ENCODE assay signal across 11 mouse cellular contexts in the genomic region with DNA sequence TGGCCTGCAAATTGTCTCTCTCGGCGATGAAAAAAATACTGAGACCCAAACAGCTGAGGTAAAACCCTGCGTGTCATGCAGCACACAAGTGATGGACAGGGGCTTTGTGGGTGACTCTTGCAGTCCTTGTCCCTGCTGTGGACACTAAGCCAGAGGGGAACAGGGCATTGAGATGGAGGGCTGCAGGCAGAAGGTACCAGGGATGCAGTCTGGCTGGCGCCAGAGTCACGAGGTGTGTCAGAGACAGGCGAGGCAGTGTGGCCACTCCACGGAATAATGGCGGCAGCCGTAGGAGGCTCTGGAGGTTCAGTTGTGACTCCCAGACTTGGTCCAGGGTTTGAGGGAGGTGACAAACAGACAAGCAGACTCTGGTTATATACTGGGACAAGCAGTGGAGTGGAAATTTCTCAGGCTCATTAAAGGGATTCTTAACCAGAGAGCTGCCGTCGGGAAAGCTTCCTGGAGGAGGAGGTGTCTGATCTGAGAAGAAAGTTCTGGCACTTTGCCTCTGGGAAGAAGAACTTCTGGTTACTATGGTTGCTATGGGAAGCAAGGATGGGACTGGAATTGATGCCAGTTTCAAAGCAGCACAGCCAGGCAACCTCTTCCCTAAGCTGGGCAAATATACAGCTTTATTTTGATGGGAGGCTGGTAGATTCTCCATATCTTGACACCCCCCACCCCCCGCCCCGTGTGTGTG.
DNase-seq lines count a peak whose midpoint lies in the region; ATAC-seq and TF ChIP-seq lines count a peak whose summit lies in the region.
"Had no signal": no experiment of that assay in that cellular context is flagged by ENCODE, and none has a peak within 500 bp of the region (broad histone marks: within the 10 kb centered on the region; RNA-seq: fewer than 3 reads in every experiment).

No protein-coding gene starts in this region.

- TF ChIP-seq CTCF in gastrocnemius, adult 2 months (IDR thresholded peaks at IDR 0.05), result no peak

- 0 out of 2 replicates have a peak overlapping the region, but pooled peaks have one; percentile 10 for H3K9ac ChIP-seq in embryonic facial prominence, embryonic 11.5 days (replicated peaks; ENCODE audit: low read length)
- no peak overlapping the region for H3K9ac ChIP-seq in hindbrain, embryonic 13.5 days
- no peak overlapping the region for H3K9ac ChIP-seq in midbrain, embryonic 14.5 days (replicated peaks; ENCODE audit: low read length)
- H3K9ac ChIP-seq: heart, embryonic 12.5 days had no signal

- DNase-seq in layer of hippocampus, adult 9-11 months, result peak; percentile 41
- DNase-seq in layer of hippocampus, postnatal 25 days (ENCODE audit: extremely low spot score in 1 of 2, low spot score in 1 of 2), result no peak
- peak; percentile 28 for DNase-seq in embryonic facial prominence, embryonic 11.5 days (ENCODE audit: low spot score)
- DNase-seq in midbrain, embryonic 14.5 days, result no peak
- no peak for DNase-seq in lung, postnatal 36 days
- no peak for DNase-seq in gastrocnemius, adult 2 months
- DNase-seq: kidney, adult 18-20 months; lung, adult 2 months had no signal

- no peak for ATAC-seq in embryonic facial prominence, embryonic 11.5 days (replicated peaks; ENCODE audit: insufficient number of reproducible peaks, low FRiP score, low TSS enrichment, low read depth)
- ATAC-seq in hindbrain, embryonic 13.5 days (ENCODE audit: low FRiP score), result no peak
- ATAC-seq in midbrain, embryonic 14.5 days (ENCODE audit: low FRiP score, low TSS enrichment), result no peak
- no peak for ATAC-seq in erythroblast, adult 5-6 weeks (replicated peaks; ENCODE audit: low FRiP score, poor library complexity, severe bottlenecking)

- peak overlapping the region; percentile 15; the same call in 1 of the 2 replicates for H3K4me2 ChIP-seq in embryonic facial prominence, embryonic 11.5 days (ENCODE audit: low read depth, low read length)
- H3K4me2 ChIP-seq in hindbrain, embryonic 13.5 days, result no peak overlapping the region
- no peak overlapping the region for H3K4me2 ChIP-seq in midbrain, embryonic 14.5 days (ENCODE audit: low read length)
- H3K4me2 ChIP-seq: heart, embryonic 12.5 days had no signal

- peaks cover 15% of the 10 kb centered on the region for H3K4me1 ChIP-seq in embryonic facial prominence, embryonic 11.5 days (ENCODE audit: control insufficient read depth, insufficient read depth, low read length)
- peaks cover 76% of the 10 kb centered on the region for H3K4me1 ChIP-seq in hindbrain, embryonic 13.5 days (replicated peaks)
- peaks cover 30% of the 10 kb centered on the region for H3K4me1 ChIP-seq in midbrain, embryonic 14.5 days (ENCODE audit: control insufficient read depth, insufficient read depth, low read length)

- intact Hi-C loops in gastrocnemius, adult 2 months (cut with DNase I), result loop anchor here (10.0 kb wide), 1 partner anchor 350 kb away; a partner anchor contains a TSS

- H3K27ac ChIP-seq in embryonic facial prominence, embryonic 11.5 days (replicated peaks; ENCODE audit: low read depth, low read length), result peak overlapping the region; percentile 88
- H3K27ac ChIP-seq in hindbrain, embryonic 13.5 days, result peak overlapping the region; percentile 74
- H3K27ac ChIP-seq in midbrain, embryonic 14.5 days (replicated peaks; ENCODE audit: low read depth, low read length), result peak overlapping the region; percentile 62
- H3K27ac ChIP-seq in gastrocnemius, adult 2 months, result no peak overlapping the region

- no peaks in the 10 kb centered on the region for H3K27me3 ChIP-seq in embryonic facial prominence, embryonic 11.5 days (ENCODE audit: control insufficient read depth, insufficient read depth, low read length)
- no peaks in the 10 kb centered on the region for H3K27me3 ChIP-seq in hindbrain, embryonic 13.5 days
- H3K27me3 ChIP-seq in midbrain, embryonic 14.5 days (ENCODE audit: control insufficient read depth, insufficient read depth, low read length), result no peaks in the 10 kb centered on the region

- H3K9me3 ChIP-seq in embryonic facial prominence, embryonic 11.5 days (replicated peaks; ENCODE audit: control insufficient read depth, low read length), result no peaks in the 10 kb centered on the region
- H3K9me3 ChIP-seq in hindbrain, embryonic 13.5 days, result no peaks in the 10 kb centered on the region
- no peaks in the 10 kb centered on the region for H3K9me3 ChIP-seq in midbrain, embryonic 14.5 days (ENCODE audit: control insufficient read depth, low read length)
- H3K9me3 ChIP-seq: heart, embryonic 12.5 days had no signal

- 58% methylated on average over 13 of the region's 13 CpGs for WGBS in embryonic facial prominence, embryonic 11.5 days
- 60% methylated on average over 13 of the region's 13 CpGs for WGBS in hindbrain, embryonic 13.5 days
- 68% methylated on average over 13 of the region's 13 CpGs for WGBS in midbrain, embryonic 14.5 days

- no peak overlapping the region for H3K4me3 ChIP-seq in embryonic facial prominence, embryonic 11.5 days (ENCODE audit: low read depth, low read length)
- no peak overlapping the region for H3K4me3 ChIP-seq in hindbrain, embryonic 13.5 days
- no peak overlapping the region for H3K4me3 ChIP-seq in midbrain, embryonic 14.5 days (replicated peaks; ENCODE audit: low read depth, low read length)
- no peak overlapping the region for H3K4me3 ChIP-seq in gastrocnemius, adult 2 months
- H3K4me3 ChIP-seq: heart, embryonic 12.5 days had no signal

- H3K36me3 ChIP-seq in embryonic facial prominence, embryonic 11.5 days (replicated peaks; ENCODE audit: control insufficient read depth, insufficient read depth, low read depth, low read length), result no peaks in the 10 kb centered on the region
- no peaks in the 10 kb centered on the region for H3K36me3 ChIP-seq in hindbrain, embryonic 13.5 days
- no peaks in the 10 kb centered on the region for H3K36me3 ChIP-seq in midbrain, embryonic 14.5 days (ENCODE audit: control insufficient read depth, insufficient read depth, low read length)
- H3K36me3 ChIP-seq: heart, embryonic 12.5 days had no signal

Comparison
In these comparisons a context has a peak if more than half of its experiments do, and no peak if none do; other contexts are left out.
1. DNase-seq: peak in layer of hippocampus, adult 9-11 months (single experiment) and embryonic facial prominence, embryonic 11.5 days (single experiment); none in layer of hippocampus, postnatal 25 days (0 of 2), midbrain, embryonic 14.5 days (single experiment), lung, postnatal 36 days (single experiment) and gastrocnemius, adult 2 months (single experiment).